Mouse (Mus musculus) liver, adult 2 months (tissue): ENCODE measurements around the gene Tssk1.

ENCODE experiments used
- CTCF ChIP-seq: fragments of 200-500 bp; IDR thresholded peaks from 2 replicates; pipeline ENCODE4 v1.5.1; 2011; ENCODE audit warnings: low read depth, low read length, control low read depth
- POLR2A ChIP-seq: fragments of 200-500 bp; IDR thresholded peaks from 2 replicates; pipeline ENCODE4 v1.6.1; 2011; ENCODE audit warnings: low read length, control low read depth; ENCODE audit not compliant: insufficient read depth; ENCODE audit errors: extremely low read depth

- TF ChIP-seq POLR2A (no peak), CTCF (no peak)
Observed at GRCm38 (mm10) chr16:17920586-17920985, 26.6 kb downstream of the Tssk1 start.
